Mouse (Mus musculus) cerebellum, adult 2 months (tissue): Measurements from ENCODE around the gene AC141477.1.

Source experiments
- CTCF ChIP-seq: fragments of 200-500 bp; IDR thresholded peaks from 2 replicates; pipeline ENCODE4 v1.5.1; 2011; ENCODE audit warnings: low read depth, mild to moderate bottlenecking, control low read depth, low read length, moderate library complexity, borderline replicate concordance; ENCODE audit not compliant: insufficient read depth
- POLR2A ChIP-seq: fragments of 200-500 bp; IDR thresholded peaks from 2 replicates; pipeline ENCODE4 v1.6.1; 2011; ENCODE audit warnings: low read length, control low read depth, borderline replicate concordance; ENCODE audit not compliant: insufficient read depth

DNA sequence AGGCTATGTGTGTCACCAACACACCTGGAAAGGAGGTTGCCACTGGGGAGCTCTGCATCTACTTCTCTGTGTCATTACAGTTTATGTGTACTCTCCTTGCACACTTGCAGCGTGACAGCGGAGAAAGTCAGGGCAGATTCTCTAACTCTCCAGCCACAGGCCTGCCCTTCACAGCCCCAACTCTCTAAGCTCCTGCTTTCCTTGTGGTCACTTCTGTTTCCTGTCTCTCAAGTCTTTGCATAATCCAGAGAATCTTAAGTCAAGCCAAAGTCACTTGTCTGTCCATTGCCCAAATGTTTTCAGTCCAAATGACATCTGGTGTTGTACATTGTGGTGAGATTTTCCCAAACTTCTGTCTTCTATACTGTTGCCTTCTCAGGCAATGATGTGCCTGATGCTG, 46.1 kb upstream of the AC141477.1 start:
- TF ChIP-seq POLR2A (no peak), CTCF (no peak)
